Mouse (Mus musculus) frontal cortex, postnatal 25 days (tissue): ENCODE data around the gene Jade1.

Experiments
- DNase-seq, 2 experiments: peaks; one replicate each; pipeline ENCODE4 v3.0.0; 2022; ENCODE audit warnings: low spot score in 2 of 2

Jade1 gene

GRCm38 (mm10) chr3:41555491-41556381, at the start of gene Jade1:
TSS of gene Jade1 (plus strand) at chr3:41555731.
- DNase-seq: no peak

GRCm38 (mm10) chr3:41509441-41509840, 46.1 kb upstream of the Jade1 start:
- DNase-seq: no peak

GRCm38 (mm10) chr3:41510191-41510590, 45.3 kb upstream of the Jade1 start:
- no peak for DNase-seq

- DNase-seq: no peak
Measured at GRCm38 (mm10) chr3:41510750-41511149, 44.8 kb upstream of the Jade1 start.

GRCm38 (mm10) chr3:41514003-41514402, 41.5 kb upstream of the Jade1 start:
- no peak for DNase-seq

GRCm38 (mm10) chr3:41514683-41515305, 40.7 kb upstream of the Jade1 start:
- DNase-seq: no peak

- no peak for DNase-seq
Measured at GRCm38 (mm10) chr3:41516961-41517518, 38.5 kb upstream of the Jade1 start.

- no peak for DNase-seq
Measured at GRCm38 (mm10) chr3:41520925-41521324, 34.6 kb upstream of the Jade1 start.

- DNase-seq: no peak
Measured at GRCm38 (mm10) chr3:41521733-41522132, 33.8 kb upstream of the Jade1 start.

- no peak for DNase-seq
Measured at GRCm38 (mm10) chr3:41522226-41523005, 33.1 kb upstream of the Jade1 start.

- DNase-seq: no peak
Measured at GRCm38 (mm10) chr3:41523006-41523375, 32.5 kb upstream of the Jade1 start.

- DNase-seq: no peak
Measured at GRCm38 (mm10) chr3:41523460-41523859, 32.1 kb upstream of the Jade1 start.

- DNase-seq: no peak
Measured at GRCm38 (mm10) chr3:41528291-41528969, 27.1 kb upstream of the Jade1 start.

- DNase-seq: no peak
Measured at GRCm38 (mm10) chr3:41530156-41530555, 25.4 kb upstream of the Jade1 start.

GRCm38 (mm10) chr3:41531541-41531940, 24.0 kb upstream of the Jade1 start:
- DNase-seq: no peak

- DNase-seq: no peak
Measured at GRCm38 (mm10) chr3:41532109-41532508, 23.4 kb upstream of the Jade1 start.

- DNase-seq: no peak
Measured at GRCm38 (mm10) chr3:41533660-41534059, 21.9 kb upstream of the Jade1 start.

- DNase-seq: no peak
Measured at GRCm38 (mm10) chr3:41537957-41538356, 17.6 kb upstream of the Jade1 start.

GRCm38 (mm10) chr3:41541313-41541712, 14.2 kb upstream of the Jade1 start:
- DNase-seq: no peak

- DNase-seq: no peak
Measured at GRCm38 (mm10) chr3:41544451-41544850, 11.1 kb upstream of the Jade1 start.

GRCm38 (mm10) chr3:41547289-41547688, 8.2 kb upstream of the Jade1 start:
- no peak for DNase-seq

- DNase-seq: no peak
Measured at GRCm38 (mm10) chr3:41548238-41548637, 7.3 kb upstream of the Jade1 start.
